Mouse (Mus musculus) heart, adult 2 months (tissue): ENCODE results near the gene Vmn2r86.

Source experiments
- CTCF ChIP-seq: fragments of 200-600 bp; IDR thresholded peaks from 2 replicates; pipeline ENCODE4 v1.8.1; 2022; ENCODE audit warnings: antibody characterized with exemption, mild to moderate bottlenecking, moderate library complexity
- POLR2A ChIP-seq: fragments of 200-500 bp; IDR thresholded peaks from 2 replicates; pipeline ENCODE4 v1.6.1; 2011; ENCODE audit warnings: mild to moderate bottlenecking, low read depth, low read length, control low read depth; ENCODE audit not compliant: insufficient read depth

GRCm38 (mm10) chr10:130394232-130394631, 61.6 kb downstream of the Vmn2r86 start, which contains the start of gene Vmn2r84:
- no peak for TF ChIP-seq CTCF
- no peak for TF ChIP-seq POLR2A
